ENCODE assay signal across 12 mouse cellular contexts in genomic region chr2:148879199-148879598, GRCm38 (mm10). TPM values are rescaled to one million over a fixed set of nuclear protein-coding genes. Genes with fewer than 3 reads are reported as not detected.
DNase-seq lines count a peak whose midpoint lies in the region; ATAC-seq and TF ChIP-seq lines count a peak whose summit lies in the region.
"Had no signal": no experiment of that assay in that cellular context is flagged by ENCODE, and none has a peak within 500 bp of the region (broad histone marks: within the 10 kb centered on the region; RNA-seq: fewer than 3 reads in every experiment).

No protein-coding gene starts in this region.

- H3K4me1 ChIP-seq in olfactory bulb, adult 2 months (ENCODE audit: control insufficient read depth, insufficient read depth, low read length) = peaks cover 1% of the 10 kb centered on the region; the same call in 1 of the 2 replicates

- no peak for DNase-seq in layer of hippocampus, adult 2 months (ENCODE audit: low spot score in 2 of 2)
- DNase-seq in layer of hippocampus, adult 18-20 months (ENCODE audit: low spot score in 2 of 2) = no peak
- DNase-seq in gastrocnemius, postnatal 25 days = peak; percentile 60
- DNase-seq in heart, postnatal 14 days = peak; percentile 56
- no peak for DNase-seq in spleen, postnatal 4 days (ENCODE audit: low spot score in 2 of 2)
- DNase-seq in layer of hippocampus, postnatal 14 days (ENCODE audit: low spot score in 2 of 2) = no peak

- H3K27ac ChIP-seq in layer of hippocampus, adult 2 months = peak overlapping the region; percentile 87
- H3K27ac ChIP-seq in olfactory bulb, adult 2 months (ENCODE audit: insufficient read depth, low read depth, low read length) = peak overlapping the region; percentile 31; the same call in 1 of the 2 replicates

- TF ChIP-seq POLR2A in olfactory bulb, adult 2 months (IDR thresholded peaks at IDR 0.05; ENCODE audit: insufficient read depth, low read depth, low read length) = no peak

- WGBS in olfactory bulb, adult 2 months = 77% methylated on average over 1 of the region's 1 CpGs

- no peak overlapping the region for H3K4me3 ChIP-seq in layer of hippocampus, adult 2 months
- H3K4me3 ChIP-seq in olfactory bulb, adult 2 months (ENCODE audit: insufficient read depth, low read depth, low read length) = no peak overlapping the region

- intact Hi-C loops in heart, postnatal 14 days (cut with DNase I) = no loop called here

- no peak for TF ChIP-seq CTCF in layer of hippocampus, adult 2 months (conservative IDR thresholded peaks at IDR 0.05)
- no peak for TF ChIP-seq CTCF in olfactory bulb, adult 2 months (IDR thresholded peaks at IDR 0.05; ENCODE audit: insufficient read depth, low read depth, low read length)

- ATAC-seq in frontal cortex, adult (ENCODE audit: low TSS enrichment) = no peak

RNA-seq across cellular contexts. Expression of gene Cst3, which starts 3.7 kb away (rescaled TPM):
- 1,000 to 10,000 TPM; 2,176 to 2,304 TPM for total RNA-seq in layer of hippocampus, adult 2 months (2021)
- total RNA-seq in layer of hippocampus, adult 18-20 months (2021) = 1,000 to 10,000 TPM; 2,533 to 2,626 TPM
- 100 to 1,000 TPM; 540 to 563 TPM for total RNA-seq in gastrocnemius, postnatal 25 days (2021)
- 100 to 1,000 TPM; 853 to 872 TPM for total RNA-seq in heart, postnatal 14 days (2021)
- polyA plus RNA-seq in olfactory bulb, adult 2 months (2012; ENCODE audit: insufficient read depth, insufficient read length, low replicate concordance, missing spikeins) = 616 and 1,102 TPM in 2 replicates
- total RNA-seq in layer of hippocampus, postnatal 14 days (2021) = 1,000 to 10,000 TPM; 2,596 to 2,656 TPM

RNA-seq across cellular contexts. Expression of gene 9230104L09Rik, which starts 14.4 kb away (rescaled TPM):
- not detected for total RNA-seq in layer of hippocampus, adult 2 months (2021)
- not detected for total RNA-seq in layer of hippocampus, adult 18-20 months (2021)
- total RNA-seq in gastrocnemius, postnatal 25 days (2021) = 1 to 10 TPM; 1.3 to 1.4 TPM
- 1 to 10 TPM in 1 of 2 experiments, under 1 TPM in 1; 0.78 to 1.1 TPM for total RNA-seq in heart, postnatal 14 days (2021)
- polyA plus RNA-seq in olfactory bulb, adult 2 months (2012; ENCODE audit: insufficient read depth, insufficient read length, low replicate concordance, missing spikeins) = not detected in 2 replicates
- not detected for total RNA-seq in layer of hippocampus, postnatal 14 days (2021)
- total RNA-seq: left cerebral cortex, postnatal 10 days had no signal
- polyA plus RNA-seq: embryonic facial prominence, embryonic 11.5 days; intestine, embryonic 14.5 days; liver, embryonic 16.5 days had no signal

RNA-seq across cellular contexts. Expression of gene Cst9, which starts 44.3 kb away (rescaled TPM):
- total RNA-seq in layer of hippocampus, adult 2 months (2021) = not detected
- not detected for total RNA-seq in layer of hippocampus, adult 18-20 months (2021)
- total RNA-seq in gastrocnemius, postnatal 25 days (2021) = not detected
- total RNA-seq in heart, postnatal 14 days (2021) = 1 to 10 TPM; 2.5 to 4.0 TPM
- polyA plus RNA-seq in olfactory bulb, adult 2 months (2012; ENCODE audit: insufficient read depth, insufficient read length, low replicate concordance, missing spikeins) = not detected in 2 replicates
- total RNA-seq in layer of hippocampus, postnatal 14 days (2021) = not detected
- total RNA-seq: left cerebral cortex, postnatal 10 days had no signal
- polyA plus RNA-seq: embryonic facial prominence, embryonic 11.5 days; intestine, embryonic 14.5 days; liver, embryonic 16.5 days had no signal

RNA-seq across cellular contexts. Expression of gene Cst13, which starts 59.3 kb away (rescaled TPM):
- not detected for total RNA-seq in layer of hippocampus, adult 2 months (2021)
- total RNA-seq in layer of hippocampus, adult 18-20 months (2021) = not detected
- not detected for total RNA-seq in gastrocnemius, postnatal 25 days (2021)
- not detected for total RNA-seq in heart, postnatal 14 days (2021)
- not detected in 2 replicates for polyA plus RNA-seq in olfactory bulb, adult 2 months (2012; ENCODE audit: insufficient read depth, insufficient read length, low replicate concordance, missing spikeins)
- total RNA-seq in layer of hippocampus, postnatal 14 days (2021) = not detected
- total RNA-seq: left cerebral cortex, postnatal 10 days had no signal
- polyA plus RNA-seq: embryonic facial prominence, embryonic 11.5 days; intestine, embryonic 14.5 days; liver, embryonic 16.5 days had no signal

Comparison
In these comparisons a context has a peak if more than half of its experiments do, and no peak if none do; other contexts are left out.
1. DNase-seq: peak in gastrocnemius, postnatal 25 days (single experiment) and heart, postnatal 14 days (2 of 2); none in layer of hippocampus, adult 2 months (0 of 2), layer of hippocampus, adult 18-20 months (0 of 2), spleen, postnatal 4 days (0 of 2) and layer of hippocampus, postnatal 14 days (0 of 2).